Mouse (Mus musculus) embryonic facial prominence, embryonic 10.5 days (tissue): ENCODE results near the gene Tmem14c. TPM values are rescaled to one million over a fixed set of nuclear protein-coding genes. Genes with fewer than 3 reads are reported as not detected.

Experiments used
- polyA plus RNA-seq: library from polyadenylated mRNA; unstranded; fragments of >200 nt; fragmentation: Nextera tagmentation; extraction: Ambion mirVana; gene quantifications from 2 replicates; pipeline ENCODE4 v1.2.1, GENCODE M21; 2016

Tmem14c gene
- polyA plus RNA-seq, 1 experiment from 2014 or later: 195 TPM

Other genes with a start within 250 kb of the Tmem14c start
- 2.1 and 2.9 TPM in 2 replicates for gene Gcnt2, start 156.5 kb upstream of the Tmem14c start, polyA plus RNA-seq
- gene Pak1ip1, start 15.3 kb upstream of the Tmem14c start, polyA plus RNA-seq: 65.7 and 71.1 TPM in 2 replicates
- 0.94 and 0.95 TPM in 2 replicates for gene Mak, start 63.4 kb downstream of the Tmem14c start, polyA plus RNA-seq
- 0.06 TPM in 1 of 2 replicates, not detected in the other for gene Gcm2, start 94.7 kb downstream of the Tmem14c start, polyA plus RNA-seq
- gene Sycp2l, start 98.0 kb downstream of the Tmem14c start, polyA plus RNA-seq: 0.12 TPM in 1 of 2 replicates, not detected in the other
- 27.5 and 34.1 TPM in 2 replicates for gene Elovl2, start 204.1 kb downstream of the Tmem14c start, polyA plus RNA-seq
- gene Smim13, start 233.6 kb downstream of the Tmem14c start, polyA plus RNA-seq: 11.3 and 12.1 TPM in 2 replicates